Mouse (Mus musculus) WW6 (cell line): ENCODE measurements at regions not wholly inside any gene's neighbourhood (a gene's known extent, or its start where the extent isn't known, plus 50 kb on each side); places are given as distances from the start of the nearest gene placed in this dataset.

Experiments
- DNase-seq: peaks from one replicate; pipeline ENCODE4 v3.0.0-alpha.2; 2013; ENCODE audit warnings: low read depth, low spot score

DNA sequence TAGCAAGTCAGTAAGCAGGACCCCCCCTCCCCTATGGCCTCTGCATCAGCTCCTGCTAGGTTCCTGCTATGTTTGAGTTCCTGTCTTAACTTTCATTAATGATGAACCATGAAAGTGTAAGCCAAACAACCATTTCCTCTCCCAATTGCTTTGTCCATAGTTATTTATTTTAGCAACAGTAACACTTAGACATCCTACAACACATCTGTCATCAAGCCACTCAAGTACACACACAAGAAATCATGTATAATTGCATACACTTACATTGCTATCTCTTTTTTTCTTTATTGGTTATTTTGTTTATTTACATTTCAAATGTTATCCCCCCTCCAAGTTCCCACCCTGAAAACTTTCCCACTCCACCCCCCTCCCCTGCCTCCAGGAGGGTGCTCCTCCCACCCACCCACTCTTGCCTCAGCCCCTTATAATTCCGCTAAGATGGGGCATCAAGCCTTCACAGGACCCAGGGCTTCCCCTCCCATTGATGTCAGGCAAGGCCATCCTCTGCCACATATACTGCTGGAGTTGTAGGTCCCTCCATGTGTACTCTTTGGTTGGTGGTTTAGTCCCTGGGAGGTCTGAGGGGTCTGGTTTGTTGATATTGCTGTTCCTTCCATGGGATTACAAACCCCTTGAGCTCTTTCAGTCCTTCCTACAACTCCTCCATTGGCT lies 310.9 kb upstream of the Ccnh start:
- DNase-seq: no peak

DNA sequence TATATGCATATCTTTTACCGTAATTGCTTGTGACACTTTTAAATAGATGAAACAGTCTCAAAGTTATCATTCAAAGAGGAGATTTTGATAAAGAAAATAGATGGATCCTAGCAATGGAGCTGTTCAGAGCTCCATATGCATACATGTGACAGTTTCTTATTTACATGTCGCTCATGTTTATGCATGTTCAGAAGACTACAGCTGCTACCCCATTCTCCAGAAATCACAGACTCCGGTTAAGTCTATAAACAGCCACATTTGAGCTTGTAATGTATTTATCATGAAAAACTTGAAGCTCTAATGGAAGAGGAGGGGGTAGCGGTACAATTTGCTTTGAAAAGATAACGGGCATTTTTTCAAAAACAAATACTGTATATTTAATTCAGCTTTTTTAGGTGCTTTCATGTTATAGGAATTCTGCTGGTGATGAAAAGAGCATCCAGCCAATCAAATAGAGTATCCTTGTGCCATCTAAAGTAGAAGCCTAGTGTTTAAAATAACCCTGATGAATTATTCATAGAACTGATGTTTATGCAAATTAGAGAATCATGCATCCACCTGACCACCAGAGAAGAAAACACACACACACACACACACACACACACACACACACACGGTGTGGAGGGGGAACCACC lies 283.7 kb upstream of the Ccnh start:
- no peak for DNase-seq

DNA sequence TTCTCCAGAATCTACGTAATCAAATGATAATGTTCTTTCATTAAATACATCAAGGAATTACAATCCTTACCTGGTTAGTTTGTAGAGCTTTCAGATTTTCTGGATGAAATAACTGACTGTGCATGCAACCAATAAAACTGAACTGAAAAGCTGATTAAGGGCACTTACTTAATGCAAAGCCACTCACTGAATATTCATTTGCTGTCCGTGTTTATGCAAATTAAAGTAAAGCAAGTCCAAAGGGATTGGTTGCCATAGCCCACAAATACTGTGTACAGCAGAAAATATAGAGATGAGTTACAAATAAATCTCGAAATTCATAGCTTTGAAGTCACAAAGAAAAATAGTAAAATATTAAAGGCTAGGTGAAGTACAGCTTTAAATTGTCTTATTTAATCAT lies 283.2 kb upstream of the Ccnh start:
- DNase-seq: no peak

DNA sequence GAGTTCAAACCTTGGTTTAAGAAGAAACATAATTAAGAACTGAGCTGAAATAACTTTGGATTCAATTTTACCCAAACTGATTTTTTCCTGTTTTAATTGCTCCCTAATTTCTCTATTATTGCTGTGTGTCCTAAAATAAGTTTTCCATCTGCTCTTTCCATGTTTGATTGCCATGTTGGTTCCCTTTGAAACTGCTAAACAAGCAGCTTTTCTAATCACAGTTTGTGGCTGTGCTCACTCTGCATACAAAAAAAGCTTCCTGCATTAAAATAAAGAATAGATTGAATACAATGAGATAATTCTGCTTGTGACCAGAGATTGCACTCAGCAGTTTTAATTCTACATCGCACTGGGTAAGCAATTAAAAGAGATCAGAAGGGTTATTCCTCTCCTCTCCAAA lies 257.9 kb upstream of the Ccnh start:
- no peak for DNase-seq

DNA sequence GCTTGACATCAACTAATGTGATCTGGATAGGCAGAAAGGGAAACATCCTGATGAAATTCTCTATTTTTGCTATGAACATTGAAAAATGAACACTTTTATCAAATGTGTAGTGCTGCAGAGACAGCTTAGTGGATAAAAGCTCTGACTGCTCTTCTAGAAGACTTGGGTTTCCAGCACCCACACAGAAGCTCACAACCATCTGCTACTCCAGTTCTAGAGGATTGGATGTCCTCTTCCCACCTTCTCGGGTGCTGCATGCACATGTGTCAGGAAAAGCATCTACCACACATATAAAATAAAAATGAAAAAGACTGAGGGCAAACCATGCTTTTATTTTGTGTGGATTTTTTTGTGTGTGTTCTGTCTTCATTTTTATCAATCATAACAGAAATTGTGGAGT lies 253.6 kb upstream of the Ccnh start:
- DNase-seq: no peak

DNA sequence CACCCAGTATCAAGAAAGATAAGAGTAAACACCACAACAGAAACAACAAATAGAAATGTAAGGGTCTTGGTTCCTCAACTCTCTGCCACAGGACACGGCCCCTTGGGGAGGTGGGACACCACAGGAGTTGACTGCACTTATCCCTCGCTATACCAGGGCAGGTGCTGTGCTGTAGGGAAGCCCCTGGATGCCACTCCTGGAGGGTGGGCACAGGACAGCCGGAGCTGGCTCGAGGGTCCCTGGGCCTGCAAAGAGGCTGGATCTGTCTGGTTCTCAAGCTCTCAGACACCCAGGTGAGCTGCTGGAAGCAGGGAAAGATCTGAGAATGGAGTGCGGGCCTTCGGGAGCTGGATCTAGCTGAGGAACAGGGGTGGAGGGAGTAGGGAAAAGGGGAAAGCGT lies 249.5 kb upstream of the Ccnh start:
- DNase-seq: no peak

DNA sequence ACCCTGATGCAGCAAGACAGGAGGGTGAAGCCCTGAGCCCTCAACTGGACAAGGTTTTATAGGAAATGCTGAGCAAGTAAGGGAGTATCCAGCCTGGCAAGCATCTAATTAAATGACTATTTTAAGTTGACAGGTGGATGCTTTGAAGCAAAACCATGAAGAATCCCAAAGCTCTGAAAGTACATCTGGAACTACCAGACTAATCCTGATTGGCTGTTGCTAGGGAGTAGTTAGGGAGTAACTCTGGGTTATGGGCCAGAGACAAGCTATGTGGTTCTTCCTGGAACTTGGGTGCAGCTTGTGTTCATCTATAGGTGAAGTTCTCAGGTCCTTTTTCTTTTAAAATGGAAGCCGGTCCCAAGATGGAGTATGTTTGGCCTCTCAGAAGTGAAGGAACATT lies 248.3 kb upstream of the Ccnh start:
- DNase-seq: no peak

DNA sequence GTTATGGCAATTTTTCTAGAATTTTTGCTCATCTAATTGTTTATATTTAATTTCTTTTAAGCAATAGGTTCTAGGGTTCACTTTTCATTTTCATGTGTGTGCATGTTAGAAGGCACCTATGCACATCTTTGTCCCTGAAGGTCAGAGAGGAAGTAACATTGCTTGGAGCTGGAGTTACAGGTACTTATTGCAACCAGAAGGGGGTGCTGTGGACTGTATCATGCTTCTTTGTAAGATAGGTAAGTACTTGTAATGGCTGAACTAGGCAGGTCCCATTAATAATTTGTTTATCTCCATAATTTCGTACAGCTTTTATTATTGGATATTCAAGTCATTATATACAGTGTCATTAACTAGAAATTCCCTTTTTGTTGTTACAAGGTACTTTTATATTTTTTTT lies 238.3 kb upstream of the Ccnh start:
- peak; percentile 43 for DNase-seq

DNA sequence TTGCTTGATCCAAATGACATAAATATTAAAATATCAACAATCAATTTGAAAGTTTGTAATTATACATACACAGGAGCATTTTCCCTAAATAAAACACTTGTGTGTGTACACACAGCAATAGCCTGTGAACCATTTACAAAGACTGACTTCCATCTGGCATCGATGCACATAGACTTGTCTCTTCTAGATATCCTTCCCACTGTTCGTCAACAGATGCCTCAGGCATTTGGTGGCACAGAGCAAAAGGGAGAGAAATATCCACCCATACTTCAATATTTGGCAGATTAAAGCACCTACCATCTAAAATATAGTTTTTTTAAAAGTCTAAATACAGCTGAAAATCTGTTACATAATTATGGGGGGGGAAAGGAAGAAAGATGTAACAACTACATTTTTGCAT lies 236.0 kb upstream of the Ccnh start:
- DNase-seq: no peak

DNA sequence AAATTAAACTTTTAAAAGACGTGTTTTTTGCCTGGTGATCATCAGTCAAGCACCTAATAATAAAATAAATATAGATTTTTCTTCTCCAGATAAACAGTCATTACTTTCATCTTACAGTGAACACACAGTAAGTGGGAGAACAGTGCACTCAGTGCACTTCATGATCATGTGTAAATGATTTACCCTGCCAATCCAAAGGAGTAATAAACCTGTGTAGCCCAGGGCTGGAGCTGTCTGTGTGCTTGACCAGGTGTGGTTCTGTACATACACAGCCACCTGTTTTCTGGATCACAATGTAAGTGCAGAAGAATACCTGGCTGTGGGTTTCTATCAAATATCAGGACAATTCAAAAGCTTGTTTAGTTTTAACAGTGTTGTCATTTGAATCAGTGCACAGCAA lies 235.4 kb upstream of the Ccnh start:
- DNase-seq: no peak

DNA sequence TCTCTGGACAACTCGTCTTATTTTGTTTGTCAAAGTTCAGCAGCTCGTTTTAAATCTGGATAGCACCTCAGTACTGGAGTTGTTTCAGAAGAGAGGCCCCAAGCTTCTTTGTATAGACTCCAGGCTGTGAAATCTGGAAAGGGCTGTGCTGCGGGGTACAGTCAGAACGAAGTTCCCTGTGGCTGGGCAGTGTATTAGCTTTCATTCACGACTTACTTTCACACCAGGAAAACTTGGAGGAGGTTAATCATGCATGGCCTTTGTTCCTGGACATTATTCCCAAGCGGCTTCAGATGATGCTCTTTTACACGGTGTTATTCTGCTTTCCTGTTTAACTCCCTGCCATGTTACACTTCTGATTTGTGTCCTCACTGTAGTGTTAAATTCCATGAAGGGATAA lies 220.3 kb upstream of the Ccnh start:
- no peak for DNase-seq
